Mouse (Mus musculus) stomach, embryonic 15.5 days (tissue): ENCODE measurements around the gene Cln3. TPM values are rescaled to one million over a fixed set of nuclear protein-coding genes. Genes with fewer than 3 reads are reported as not detected.

Experiments used
- ATAC-seq: fragments of 200-750 bp; cut with Nextera tagmentation; 2 replicates; pipeline ENCODE4 v1.8.0; 2017; ENCODE audit warnings: low read depth, moderate number of reproducible peaks, moderate TSS enrichment; ENCODE audit not compliant: insufficient read depth, low FRiP score
- H3K27ac ChIP-seq: fragments of 300-500 bp; sonication (generic); 2 replicates; pipeline ENCODE4 v1.5.1; 2015; ENCODE audit warnings: mild to moderate bottlenecking, inconsistent platforms
- H3K27me3 ChIP-seq: fragments of 300-500 bp; sonication (generic); replicated peaks from 2 replicates; pipeline ENCODE4 v1.6.1; 2015; ENCODE audit warnings: inconsistent platforms
- H3K36me3 ChIP-seq: fragments of 300-500 bp; sonication (generic); 2 replicates; pipeline ENCODE4 v1.6.1; 2015; ENCODE audit warnings: inconsistent platforms
- H3K4me1 ChIP-seq: fragments of 300-500 bp; sonication (generic); 2 replicates; pipeline ENCODE4 v1.6.1; 2015; ENCODE audit warnings: inconsistent platforms
- H3K4me2 ChIP-seq: fragments of 300-500 bp; sonication (generic); 2 replicates; pipeline ENCODE4 v1.6.1; 2015; ENCODE audit warnings: mild to moderate bottlenecking, inconsistent platforms
- H3K4me3 ChIP-seq: fragments of 300-500 bp; sonication (generic); replicated peaks from 2 replicates; pipeline ENCODE4 v1.5.1; 2015; ENCODE audit warnings: inconsistent platforms
- H3K9ac ChIP-seq: fragments of 300-500 bp; sonication (generic); 2 replicates; pipeline ENCODE4 v1.6.1; 2015; ENCODE audit warnings: inconsistent platforms
- H3K9me3 ChIP-seq: fragments of 300-500 bp; sonication (generic); 2 replicates; pipeline ENCODE4 v1.6.1; 2016; ENCODE audit warnings: inconsistent platforms
- WGBS: fragments of 180-500 bp; shearing (Covaris S2); methylation state at CpG from one replicate; pipeline ENCODE4 v1.1.7; 2015; 5-methylcytosine and 5-hydroxymethylcytosine counted together
- polyA plus RNA-seq: library from polyadenylated mRNA; unstranded; fragments of >200 nt; fragmentation: Nextera tagmentation; extraction: Ambion mirVana; gene quantifications from 2 replicates; pipeline ENCODE4 v1.2.1, GENCODE M21; 2015

The Cln3 gene
- 30.4 and 33.1 TPM in 2 replicates for polyA plus RNA-seq

GRCm38 (mm10) chr7:126585717-126586116 is at the start of gene Cln3:
Cln3 (minus strand) TSS chr7:126585817.
- H3K36me3 ChIP-seq, result no peaks in the 10 kb centered on the region
- no peak within 1 kb of the TSS for H3K4me2 ChIP-seq
- no peaks in the 10 kb centered on the region for H3K9me3 ChIP-seq
- H3K9ac ChIP-seq, result no peak within 1 kb of the TSS
- H3K27ac ChIP-seq, result 0 out of 2 replicates have a peak within 1 kb of the TSS, but pooled peaks have one; percentile 5
- H3K27me3 ChIP-seq, result no peaks in the 10 kb centered on the region
- peaks cover 7% of the 10 kb centered on the region; the same call in 1 of the 2 replicates for H3K4me1 ChIP-seq
- no peak for ATAC-seq
- no peak within 1 kb of the TSS for H3K4me3 ChIP-seq
- 64% methylated on average over 6 of the region's 6 CpGs for WGBS

- Histone ChIP-seq H3K27me3 (no peaks in the 10 kb centered on the region), H3K4me3 (no peak overlapping the region), H3K4me2 (no peak overlapping the region)
These were observed 49.8 kb upstream of the Cln3 start for GRCm38 (mm10) chr7:126635375-126635774.

GRCm38 (mm10) chr7:126632478-126632877 is 46.9 kb upstream of the Cln3 start:
- Histone ChIP-seq H3K9me3 (no peaks in the 10 kb centered on the region), H3K4me3 (no peak overlapping the region), H3K9ac (no peak overlapping the region), H3K4me2 (no peak overlapping the region), H3K4me1 (no peaks in the 10 kb centered on the region), H3K36me3 (no peaks in the 10 kb centered on the region), H3K27me3 (no peaks in the 10 kb centered on the region), H3K27ac (no peak overlapping the region)
- ATAC-seq, result no peak
- 77% methylated on average over 2 of the region's 2 CpGs for WGBS

More at GRCm38 (mm10) chr7:126635375-126635774, 49.8 kb upstream of the Cln3 start:
- Histone ChIP-seq H3K27ac (no peak overlapping the region), H3K9ac (no peak overlapping the region), H3K9me3 (no peaks in the 10 kb centered on the region), H3K4me1 (no peaks in the 10 kb centered on the region), H3K36me3 (no peaks in the 10 kb centered on the region)
- no peak for ATAC-seq

GRCm38 (mm10) chr7:126630824-126631518 is 45.4 kb upstream of the Cln3 start, which contains the start of gene Nupr1:
Nupr1 (minus strand) TSS chr7:126630861.
- Histone ChIP-seq H3K36me3 (no peaks in the 10 kb centered on the region), H3K4me1 (0 out of 2 replicates have a peak, but pooled peaks cover 3% of the 10 kb centered on the region), H3K9ac (no peak within 1 kb of the TSS), H3K4me3 (no peak within 1 kb of the TSS), H3K4me2 (no peak within 1 kb of the TSS), H3K27ac (peak within 1 kb of the TSS; percentile 75), H3K9me3 (no peaks in the 10 kb centered on the region), H3K27me3 (no peaks in the 10 kb centered on the region)
- 67% methylated on average over 4 of the region's 4 CpGs for WGBS
- peak; percentile 77 for ATAC-seq

GRCm38 (mm10) chr7:126629915-126630314 is 44.3 kb upstream of the Cln3 start:
- Histone ChIP-seq H3K4me3 (no peak overlapping the region), H3K27me3 (no peaks in the 10 kb centered on the region), H3K9me3 (no peaks in the 10 kb centered on the region), H3K4me1 (0 out of 2 replicates have a peak, but pooled peaks cover 11% of the 10 kb centered on the region), H3K4me2 (no peak overlapping the region), H3K9ac (no peak overlapping the region), H3K36me3 (no peaks in the 10 kb centered on the region), H3K27ac (peak overlapping the region; percentile 13; the same call in 1 of the 2 replicates)
- no peak for ATAC-seq
- 39% methylated on average over 3 of the region's 3 CpGs for WGBS

GRCm38 (mm10) chr7:126628111-126628510 is 42.5 kb upstream of the Cln3 start:
- Histone ChIP-seq H3K36me3 (no peaks in the 10 kb centered on the region), H3K4me2 (no peak overlapping the region), H3K4me1 (0 out of 2 replicates have a peak, but pooled peaks cover 11% of the 10 kb centered on the region), H3K9ac (no peak overlapping the region), H3K27ac (no peak overlapping the region), H3K9me3 (no peaks in the 10 kb centered on the region), H3K4me3 (no peak overlapping the region), H3K27me3 (no peaks in the 10 kb centered on the region)
- 56% methylated on average over 6 of the region's 6 CpGs for WGBS
- no peak for ATAC-seq

- 75% methylated on average over 3 of the region's 3 CpGs for WGBS
- Histone ChIP-seq H3K9ac (no peak overlapping the region), H3K27me3 (no peaks in the 10 kb centered on the region), H3K4me2 (0 out of 2 replicates have a peak overlapping the region, but pooled peaks have one; percentile 8), H3K27ac (peak overlapping the region; percentile 44), H3K4me3 (no peak overlapping the region), H3K36me3 (no peaks in the 10 kb centered on the region), H3K4me1 (0 out of 2 replicates have a peak, but pooled peaks cover 11% of the 10 kb centered on the region), H3K9me3 (no peaks in the 10 kb centered on the region)
- no peak for ATAC-seq
These were observed 40.4 kb upstream of the Cln3 start for GRCm38 (mm10) chr7:126625807-126626600.

- Histone ChIP-seq H3K27ac (peak overlapping the region; percentile 44; the same call in 1 of the 2 replicates), H3K4me3 (peak overlapping the region; percentile 29), H3K4me2 (peak overlapping the region; percentile 14; the same call in 1 of the 2 replicates), H3K9me3 (no peaks in the 10 kb centered on the region), H3K4me1 (0 out of 2 replicates have a peak, but pooled peaks cover 11% of the 10 kb centered on the region), H3K9ac (no peak overlapping the region), H3K27me3 (no peaks in the 10 kb centered on the region), H3K36me3 (no peaks in the 10 kb centered on the region)
- peak; percentile 82 for ATAC-seq
- 28% methylated on average over 6 of the region's 6 CpGs for WGBS
These were observed 39.8 kb upstream of the Cln3 start for GRCm38 (mm10) chr7:126625369-126625768.

GRCm38 (mm10) chr7:126624774-126625173 is 39.2 kb upstream of the Cln3 start:
- no peak for ATAC-seq
- Histone ChIP-seq H3K4me1 (0 out of 2 replicates have a peak, but pooled peaks cover 11% of the 10 kb centered on the region), H3K4me2 (peak overlapping the region; percentile 14), H3K9me3 (no peaks in the 10 kb centered on the region), H3K36me3 (no peaks in the 10 kb centered on the region), H3K4me3 (peak overlapping the region; percentile 29), H3K27me3 (no peaks in the 10 kb centered on the region), H3K9ac (no peak overlapping the region), H3K27ac (0 out of 2 replicates have a peak overlapping the region, but pooled peaks have one; percentile 8)
- 62% methylated on average over 16 of the region's 16 CpGs for WGBS

- no peak overlapping the region for H3K9ac ChIP-seq
- H3K4me3 ChIP-seq, result no peak overlapping the region; the same call in 1 of the 2 replicates
- no peak overlapping the region for H3K4me2 ChIP-seq
- H3K9me3 ChIP-seq, result no peaks in the 10 kb centered on the region
- H3K27me3 ChIP-seq, result no peaks in the 10 kb centered on the region
- 0 out of 2 replicates have a peak, but pooled peaks cover 11% of the 10 kb centered on the region for H3K4me1 ChIP-seq
- no peaks in the 10 kb centered on the region for H3K36me3 ChIP-seq
- ATAC-seq, result no peak
- H3K27ac ChIP-seq, result no peak overlapping the region
- WGBS, result 68% methylated on average over 1 of the region's 1 CpGs
These were observed 37.8 kb upstream of the Cln3 start for GRCm38 (mm10) chr7:126623381-126623780.

GRCm38 (mm10) chr7:126621452-126622359 is 36.1 kb upstream of the Cln3 start:
- 65% methylated on average over 9 of the region's 9 CpGs for WGBS
- Histone ChIP-seq H3K4me3 (no peak overlapping the region), H3K27me3 (no peaks in the 10 kb centered on the region), H3K36me3 (no peaks in the 10 kb centered on the region), H3K27ac (no peak overlapping the region), H3K4me2 (no peak overlapping the region), H3K9ac (no peak overlapping the region), H3K9me3 (no peaks in the 10 kb centered on the region), H3K4me1 (0 out of 2 replicates have a peak, but pooled peaks cover 11% of the 10 kb centered on the region)
- ATAC-seq, result no peak
